Mouse (Mus musculus) kidney, adult 2 months (tissue): ENCODE data around the gene Akap11. TPM values are rescaled to one million over a fixed set of nuclear protein-coding genes. Genes with fewer than 3 reads are reported as not detected.
A peak's percentile ranks its signal among the peaks of the same experiment; 100 is the strongest.

Source experiments
- DNase-seq: peaks from one replicate; pipeline ENCODE4 v3.0.0; 2021
- H3K27ac ChIP-seq: fragments of 200-500 bp; 2 replicates; pipeline ENCODE4 v1.5.1; 2012; ENCODE audit warnings: low read depth, low read length, control low read depth, inconsistent platforms; ENCODE audit not compliant: insufficient read depth
- H3K27me3 ChIP-seq: fragments of 200-500 bp; replicated peaks from 2 replicates; pipeline ENCODE4 v1.6.1; 2012; ENCODE audit warnings: mild to moderate bottlenecking, moderate library complexity, low read length, inconsistent platforms; ENCODE audit not compliant: control insufficient read depth, insufficient read depth
- H3K36me3 ChIP-seq: fragments of 200-500 bp; 2 replicates; pipeline ENCODE4 v1.6.1; 2012; ENCODE audit warnings: mild to moderate bottlenecking, moderate library complexity, low read length, inconsistent platforms; ENCODE audit not compliant: control insufficient read depth, insufficient read depth
- H3K4me1 ChIP-seq: fragments of 200-500 bp; 2 replicates; pipeline ENCODE4 v1.6.1; 2011; ENCODE audit warnings: low read length; ENCODE audit not compliant: control insufficient read depth, insufficient read depth
- H3K4me3 ChIP-seq: fragments of 200-500 bp; 2 replicates; pipeline ENCODE4 v1.5.1; 2011; ENCODE audit warnings: mild to moderate bottlenecking, low read depth, low read length, control low read depth; ENCODE audit not compliant: insufficient read depth
- CTCF ChIP-seq: fragments of 200-500 bp; conservative IDR thresholded peaks from 2 replicates; pipeline ENCODE4 v1.5.1; 2011; ENCODE audit warnings: low read depth, mild to moderate bottlenecking, control low read depth, low read length, moderate library complexity, mixed read lengths; ENCODE audit not compliant: insufficient read depth, insufficient read length
- POLR2A ChIP-seq: fragments of 200-500 bp; IDR thresholded peaks from one replicate; pipeline ENCODE4 v1.6.1; 2011; ENCODE audit warnings: low read depth, low read length, control low read depth
- whole genome bisulfite sequencing: fragments of 180-500 bp; shearing (Covaris S2); methylation state at CpG from one replicate; pipeline ENCODE4 v1.1.7; 2018; 5-methylcytosine and 5-hydroxymethylcytosine counted together
- polyA plus RNA-seq: library from polyadenylated mRNA; depleted of rRNA; stranded (reverse); fragments of >200 nt; gene quantifications from 2 replicates; pipeline ENCODE4 v1.2.3, GENCODE M21; 2012

Akap11 gene
- polyA plus RNA-seq, 1 experiment, result 9.1 TPM

DNA sequence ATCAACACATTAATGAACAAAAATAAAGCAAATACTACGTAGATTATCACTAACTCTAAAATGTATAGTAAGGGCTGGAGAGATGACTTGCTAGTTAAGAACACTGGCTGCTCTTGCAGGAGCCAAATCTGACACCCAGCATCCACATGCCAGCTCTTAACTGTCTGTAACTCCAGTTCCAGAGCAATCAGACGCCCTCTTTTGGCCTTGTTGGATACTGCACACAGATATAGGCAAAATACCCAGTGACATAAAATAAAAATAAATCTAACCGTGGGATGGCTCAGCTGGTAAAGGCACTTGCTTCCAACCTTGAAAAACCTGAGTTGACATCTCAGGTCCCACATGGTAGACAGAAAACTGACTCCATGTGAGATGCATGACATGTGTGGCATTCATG lies 36.0 kb downstream of the Akap11 start:
- no peak overlapping the region for H3K27ac ChIP-seq
- DNase-seq, result no peak
- no peaks in the 10 kb centered on the region for H3K27me3 ChIP-seq
- TF ChIP-seq CTCF (no peak), POLR2A (no peak)
- H3K36me3 ChIP-seq, result peaks cover 12% of the 10 kb centered on the region
- no peaks in the 10 kb centered on the region for H3K4me1 ChIP-seq
- 82% methylated on average over 3 of the region's 3 CpGs for WGBS
- no peak overlapping the region for H3K4me3 ChIP-seq

DNA sequence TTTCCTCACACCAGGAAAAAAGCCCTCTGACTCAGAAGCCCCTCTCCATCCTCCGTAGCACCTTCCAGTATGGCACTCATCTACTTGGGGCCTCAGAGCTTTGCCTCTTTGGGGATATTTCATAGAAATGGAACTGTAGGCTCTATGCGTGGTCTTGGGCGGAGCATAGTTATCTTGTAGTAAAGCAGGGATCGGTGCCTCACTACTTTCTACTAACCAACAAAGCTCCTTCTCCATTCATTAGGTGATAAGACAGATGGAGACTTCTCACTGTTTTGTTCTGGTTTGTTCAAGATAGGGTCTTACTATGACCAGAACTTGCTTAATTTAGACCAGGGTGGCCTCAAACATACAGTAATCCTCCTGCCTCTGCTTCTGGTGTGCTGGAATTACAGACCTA lies 39.9 kb downstream of the Akap11 start:
- no peak for DNase-seq
- Histone ChIP-seq H3K36me3 (peaks cover 9% of the 10 kb centered on the region), H3K27ac (no peak overlapping the region), H3K27me3 (no peaks in the 10 kb centered on the region), H3K4me1 (no peaks in the 10 kb centered on the region), H3K4me3 (no peak overlapping the region)
- WGBS, result 97% methylated on average over 4 of the region's 4 CpGs
- TF ChIP-seq POLR2A (no peak), CTCF (no peak)

DNA sequence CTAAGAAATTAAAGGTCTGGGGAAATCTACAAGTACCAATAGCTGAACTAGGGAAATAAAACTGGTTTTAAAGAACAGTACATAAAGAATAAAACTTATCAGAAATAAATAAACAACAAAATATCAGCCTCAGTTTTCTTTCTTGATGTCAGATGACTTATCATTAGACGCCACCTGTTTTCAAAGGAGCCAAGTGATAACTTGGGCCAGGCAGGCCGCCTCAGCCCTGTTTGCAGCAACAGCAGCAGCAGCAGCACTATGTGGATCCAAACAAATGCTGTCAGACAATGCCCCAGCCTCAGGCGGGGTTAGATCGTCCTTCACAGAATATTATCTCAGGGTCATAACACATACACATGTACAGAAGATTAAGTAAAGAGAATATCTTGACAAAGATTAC lies 41.4 kb downstream of the Akap11 start:
- no peak for DNase-seq

DNA sequence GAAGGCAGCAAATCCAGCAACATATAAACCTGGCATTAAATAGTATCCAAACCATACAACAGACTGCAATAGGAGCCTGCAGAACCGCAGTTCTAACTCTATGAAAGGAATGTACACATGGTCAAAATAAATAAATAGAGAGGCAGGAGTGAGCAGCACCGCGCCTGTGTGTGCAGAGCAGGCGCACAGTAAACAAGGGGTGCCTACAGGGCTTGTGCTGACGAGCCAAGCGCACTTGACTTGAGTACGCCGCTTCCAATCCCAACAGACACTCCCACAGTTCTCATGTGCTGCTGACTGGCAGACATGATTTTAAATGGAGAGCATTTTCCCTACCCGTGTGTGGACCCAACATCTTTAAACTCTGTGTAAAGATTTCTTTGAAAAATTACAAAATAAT lies 44.0 kb downstream of the Akap11 start:
- peaks cover 8% of the 10 kb centered on the region for H3K36me3 ChIP-seq
- 88% methylated on average over 9 of the region's 9 CpGs for WGBS
- TF ChIP-seq CTCF (no peak), POLR2A (no peak)
- no peak overlapping the region for H3K4me3 ChIP-seq
- H3K27me3 ChIP-seq, result no peaks in the 10 kb centered on the region
- no peaks in the 10 kb centered on the region for H3K4me1 ChIP-seq
- no peak for DNase-seq
- no peak overlapping the region for H3K27ac ChIP-seq

More for the DNA sequence above, 41.4 kb downstream of the Akap11 start:
- Histone ChIP-seq H3K36me3 (peaks cover 8% of the 10 kb centered on the region), H3K4me1 (no peaks in the 10 kb centered on the region), H3K27ac (no peak overlapping the region), H3K4me3 (no peak overlapping the region), H3K27me3 (no peaks in the 10 kb centered on the region)
- 92% methylated on average over 4 of the region's 4 CpGs for WGBS
- TF ChIP-seq POLR2A, result no peak
- TF ChIP-seq CTCF, result no peak

DNA sequence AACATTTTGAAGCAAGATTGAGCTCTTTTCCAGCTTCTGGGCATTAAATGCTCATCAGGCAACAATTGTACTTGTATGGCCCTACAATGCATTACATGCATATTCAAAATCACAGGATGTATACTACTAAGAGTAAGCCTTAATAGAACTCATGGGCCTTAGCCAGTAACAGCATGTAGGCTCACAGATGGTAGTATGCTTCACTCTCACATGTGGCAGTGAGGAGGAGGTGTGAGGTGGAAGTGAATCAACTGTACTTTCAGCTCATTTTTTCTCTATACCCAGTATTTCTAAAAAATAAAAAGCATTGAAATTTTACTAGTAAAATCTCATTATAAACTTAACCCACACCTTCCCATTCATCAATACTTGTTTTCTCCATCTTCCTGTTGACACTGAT lies 45.2 kb downstream of the Akap11 start:
- Histone ChIP-seq H3K4me1 (no peaks in the 10 kb centered on the region), H3K4me3 (no peak overlapping the region), H3K27ac (no peak overlapping the region), H3K36me3 (peaks cover 8% of the 10 kb centered on the region), H3K27me3 (no peaks in the 10 kb centered on the region)
- TF ChIP-seq CTCF (no peak), POLR2A (no peak)
- DNase-seq, result no peak

DNA sequence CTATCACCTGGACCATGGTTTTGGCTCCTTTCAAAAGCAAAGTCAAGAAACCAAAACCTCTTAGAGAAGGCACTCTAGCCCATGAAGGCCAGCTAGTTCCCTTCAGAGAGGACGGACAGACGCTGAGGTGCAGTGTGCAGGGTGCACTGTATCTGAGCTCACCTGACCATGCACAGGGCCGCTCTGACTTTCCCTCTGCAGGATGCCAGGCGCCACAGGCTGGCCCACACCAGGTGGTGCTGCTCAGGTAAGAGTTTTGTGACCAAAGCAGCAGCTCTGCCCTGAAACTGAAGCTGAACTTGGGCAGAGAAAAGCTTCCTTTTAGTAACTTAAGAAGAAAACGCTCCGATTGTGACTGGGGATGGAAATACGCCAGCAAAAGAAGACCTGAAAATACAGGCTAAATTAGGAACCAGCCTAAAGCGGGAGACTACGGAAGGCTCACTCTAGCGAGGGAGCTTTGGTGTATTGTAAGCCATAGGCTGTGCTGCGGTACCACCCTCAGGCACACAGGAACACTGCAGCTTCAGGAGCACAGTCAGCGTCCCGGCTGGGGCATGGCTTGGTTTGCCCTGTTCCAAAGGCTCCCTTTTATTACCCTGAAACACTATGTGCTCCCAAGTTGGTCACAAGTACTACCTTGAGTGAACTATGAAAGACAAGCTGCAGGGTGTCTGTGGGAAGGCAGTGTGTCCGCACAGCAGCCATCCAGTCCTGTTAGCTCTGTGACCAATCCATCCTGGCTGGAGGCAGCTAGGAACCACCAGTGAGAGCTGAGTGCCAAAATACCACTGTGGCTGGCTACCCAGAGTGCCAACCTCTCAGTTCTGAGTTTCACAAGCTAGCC lies 54.0 kb downstream of the Akap11 start:
- no peaks in the 10 kb centered on the region for H3K27me3 ChIP-seq
- no peak for TF ChIP-seq POLR2A
- peak; percentile 84 for TF ChIP-seq CTCF
- peak; percentile 50 for DNase-seq
- H3K4me1 ChIP-seq, result no peaks in the 10 kb centered on the region
- no peak overlapping the region for H3K4me3 ChIP-seq
- no peaks in the 10 kb centered on the region for H3K36me3 ChIP-seq
- no peak overlapping the region for H3K27ac ChIP-seq
- WGBS, result 18% methylated on average over 14 of the region's 14 CpGs

DNA sequence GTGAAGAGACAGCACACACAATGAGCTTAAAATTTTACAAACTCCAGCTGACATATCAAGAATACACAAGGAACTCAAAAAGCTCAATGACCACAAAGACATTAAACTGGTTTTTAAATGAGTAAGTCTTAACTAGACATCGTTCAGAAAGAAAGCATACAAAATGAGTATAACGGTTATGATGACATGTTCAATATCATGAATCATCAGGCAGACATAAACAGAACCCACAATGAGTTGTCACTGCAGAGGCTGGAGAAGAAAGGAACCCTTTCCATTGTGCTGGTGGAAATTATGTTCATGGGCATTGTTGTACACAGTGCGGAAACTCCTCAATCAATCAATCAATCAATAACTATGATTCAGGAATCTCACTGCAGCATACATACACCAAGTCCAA lies 62.5 kb downstream of the Akap11 start:
- Histone ChIP-seq H3K4me1 (no peaks in the 10 kb centered on the region), H3K36me3 (no peaks in the 10 kb centered on the region), H3K4me3 (no peak overlapping the region), H3K27me3 (no peaks in the 10 kb centered on the region), H3K27ac (no peak overlapping the region)
- WGBS, result 90% methylated on average over 3 of the region's 3 CpGs
- TF ChIP-seq CTCF (no peak), POLR2A (no peak)
- no peak for DNase-seq
